Mouse (Mus musculus) layer of hippocampus, adult 2 months (tissue): ENCODE data around the gene Wasf3. TPM values are rescaled to one million over a fixed set of nuclear protein-coding genes. Genes with fewer than 3 reads are reported as not detected.

Source experiments
- DNase-seq, 2 experiments: peaks; one replicate each; pipeline ENCODE4 v3.0.0; 2022; ENCODE audit warnings: low spot score in 2 of 2
- H3K27ac ChIP-seq: fragments of 200-600 bp; 2 replicates; pipeline ENCODE4 v1.8.1; 2022
- H3K4me3 ChIP-seq: fragments of 200-600 bp; 2 replicates; pipeline ENCODE4 v1.8.1; 2022; ENCODE audit warnings: mild to moderate bottlenecking
- CTCF ChIP-seq: fragments of 200-600 bp; conservative IDR thresholded peaks from 2 replicates; pipeline ENCODE4 v1.8.1; 2022; ENCODE audit warnings: antibody characterized with exemption, mild to moderate bottlenecking, moderate library complexity
- total RNA-seq, 2 experiments: library from RNA; stranded (reverse); gene quantifications; 2 replicates each; pipeline ENCODE4 v1.2.3; 2021

The Wasf3 gene
- total RNA-seq, 2 experiments from 2014 or later: 103 to 107 TPM

DNA sequence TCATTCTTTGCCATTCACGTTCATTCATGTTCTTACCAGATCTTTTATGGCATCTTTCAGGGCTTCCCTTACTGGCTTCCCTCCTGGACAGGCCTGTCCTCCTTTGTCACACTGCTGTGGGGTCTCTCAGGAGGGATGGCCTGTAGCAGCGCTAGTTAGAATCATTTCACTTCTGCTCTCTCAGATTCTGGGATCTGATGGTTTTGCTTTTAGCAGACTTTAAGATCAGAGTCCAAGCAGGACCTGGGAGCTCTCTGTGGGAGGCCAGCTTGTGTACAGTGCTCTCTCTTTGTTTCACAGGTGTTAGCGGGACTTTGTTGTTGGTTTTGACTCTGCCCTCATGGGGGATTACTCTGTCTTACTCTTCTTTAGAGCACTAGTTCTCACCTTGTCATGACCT is 23.0 kb downstream of the Wasf3 start:
- no peak overlapping the region for H3K4me3 ChIP-seq
- no peak for DNase-seq
- peak overlapping the region; percentile 91 for H3K27ac ChIP-seq
- no peak for TF ChIP-seq CTCF

DNA sequence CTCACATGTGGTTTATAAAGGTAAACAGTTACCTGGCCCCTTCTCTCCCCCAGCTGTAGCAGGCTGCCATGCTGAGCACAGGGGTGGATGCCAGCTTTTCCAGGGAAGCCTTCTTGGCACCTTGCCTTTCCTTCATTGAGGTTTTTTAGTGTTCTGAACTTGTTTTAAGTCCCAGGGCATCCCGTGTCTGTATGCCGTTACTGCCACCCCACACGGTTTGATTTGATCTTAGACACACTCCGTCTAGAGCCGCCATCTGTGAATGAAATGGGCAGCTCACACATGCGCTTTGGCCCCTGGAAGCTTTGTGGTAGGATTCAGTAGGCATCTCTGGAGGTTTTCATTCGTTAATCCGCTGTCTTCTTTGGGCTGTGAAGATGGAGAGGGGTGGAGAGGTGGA is 23.8 kb downstream of the Wasf3 start:
- no peak for DNase-seq
- H3K4me3 ChIP-seq: no peak overlapping the region
- TF ChIP-seq CTCF: no peak
- peak overlapping the region; percentile 91 for H3K27ac ChIP-seq

DNA sequence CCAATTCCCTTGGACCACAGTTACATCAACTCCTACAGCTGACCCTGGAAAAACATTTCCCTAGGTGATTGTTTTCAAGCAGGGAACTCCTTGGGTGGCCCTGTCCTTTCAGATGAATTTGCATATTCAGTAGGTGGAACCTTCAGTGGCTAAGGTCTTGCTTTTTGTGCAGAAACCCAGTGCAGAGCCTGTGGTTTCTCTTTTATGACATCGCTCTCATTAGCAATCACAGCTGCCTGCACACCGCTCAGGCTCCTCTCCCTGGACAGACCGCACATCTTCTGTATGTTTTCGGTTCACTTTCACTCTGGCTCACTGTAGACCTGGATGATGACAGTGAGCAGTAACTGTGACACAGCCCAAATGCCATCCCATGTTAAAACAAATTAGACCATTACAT is 26.0 kb downstream of the Wasf3 start:
- H3K27ac ChIP-seq: peak overlapping the region; percentile 91
- no peak for TF ChIP-seq CTCF
- H3K4me3 ChIP-seq: no peak overlapping the region
- no peak for DNase-seq

GRCm38 (mm10) chr5:146412743-146413430 is 28.1 kb downstream of the Wasf3 start:
- H3K4me3 ChIP-seq: no peak overlapping the region
- TF ChIP-seq CTCF: no peak
- H3K27ac ChIP-seq: peak overlapping the region; percentile 91

DNA sequence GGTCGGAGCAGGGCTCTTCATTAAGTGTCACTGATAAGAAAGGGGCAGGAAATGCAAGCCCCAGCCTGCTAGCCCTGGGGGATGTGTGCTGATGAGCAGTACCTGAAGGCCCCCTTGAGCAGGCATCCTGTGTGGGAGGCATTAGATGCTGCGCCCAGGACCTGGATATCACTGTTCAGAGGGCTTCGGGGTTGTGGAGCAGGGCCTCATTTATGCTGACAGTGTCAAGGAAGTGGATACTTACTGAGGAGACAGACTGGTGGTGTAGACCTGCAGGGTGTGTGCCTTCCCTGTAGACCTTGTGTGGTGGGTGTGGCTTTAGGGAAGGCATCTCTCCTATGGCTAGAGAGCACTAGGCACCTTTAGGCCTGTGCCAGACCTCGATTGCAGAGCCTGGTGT is 29.8 kb downstream of the Wasf3 start:
- TF ChIP-seq CTCF: no peak
- Histone ChIP-seq H3K4me3 (no peak overlapping the region), H3K27ac (peak overlapping the region; percentile 91)
- no peak for DNase-seq

More at GRCm38 (mm10) chr5:146412743-146413430, 28.1 kb downstream of the Wasf3 start:
- peak; percentile 59 to 84 for DNase-seq

GRCm38 (mm10) chr5:146415218-146415617 is 30.4 kb downstream of the Wasf3 start:
- peak; percentile 49 to 73 for DNase-seq
- TF ChIP-seq CTCF: no peak
- no peak overlapping the region for H3K4me3 ChIP-seq
- peak overlapping the region; percentile 91 for H3K27ac ChIP-seq

- Histone ChIP-seq H3K4me3 (no peak overlapping the region), H3K27ac (peak overlapping the region; percentile 91)
- no peak for TF ChIP-seq CTCF
- DNase-seq: no peak
Measured at GRCm38 (mm10) chr5:146416331-146417110, 31.7 kb downstream of the Wasf3 start.

DNA sequence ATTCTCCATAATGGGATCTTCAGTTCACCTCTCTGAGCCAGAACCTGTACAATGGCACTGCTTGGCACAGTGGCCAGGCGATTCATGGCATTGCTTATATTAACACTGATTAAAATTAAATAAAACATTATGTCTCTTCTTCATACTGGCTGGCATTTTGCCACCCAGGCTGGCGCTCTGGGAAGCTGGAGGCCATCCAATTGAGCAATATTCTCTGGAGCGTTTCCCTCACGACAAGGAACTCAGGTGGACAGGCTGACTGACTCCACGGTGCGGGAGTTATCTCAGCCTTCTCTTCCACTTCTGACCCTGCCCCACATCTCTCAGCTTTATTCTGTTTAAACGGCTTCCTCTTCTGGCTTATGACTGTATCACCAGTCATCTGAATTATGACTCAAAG is 33.3 kb downstream of the Wasf3 start:
- no peak overlapping the region for H3K4me3 ChIP-seq
- no peak for TF ChIP-seq CTCF
- DNase-seq: no peak
- H3K27ac ChIP-seq: peak overlapping the region; percentile 91

- DNase-seq: peak in 1 of 2 experiments; percentile 9
- TF ChIP-seq CTCF: peak; percentile 82
Measured at GRCm38 (mm10) chr5:146420081-146420480, 35.3 kb downstream of the Wasf3 start.

DNA sequence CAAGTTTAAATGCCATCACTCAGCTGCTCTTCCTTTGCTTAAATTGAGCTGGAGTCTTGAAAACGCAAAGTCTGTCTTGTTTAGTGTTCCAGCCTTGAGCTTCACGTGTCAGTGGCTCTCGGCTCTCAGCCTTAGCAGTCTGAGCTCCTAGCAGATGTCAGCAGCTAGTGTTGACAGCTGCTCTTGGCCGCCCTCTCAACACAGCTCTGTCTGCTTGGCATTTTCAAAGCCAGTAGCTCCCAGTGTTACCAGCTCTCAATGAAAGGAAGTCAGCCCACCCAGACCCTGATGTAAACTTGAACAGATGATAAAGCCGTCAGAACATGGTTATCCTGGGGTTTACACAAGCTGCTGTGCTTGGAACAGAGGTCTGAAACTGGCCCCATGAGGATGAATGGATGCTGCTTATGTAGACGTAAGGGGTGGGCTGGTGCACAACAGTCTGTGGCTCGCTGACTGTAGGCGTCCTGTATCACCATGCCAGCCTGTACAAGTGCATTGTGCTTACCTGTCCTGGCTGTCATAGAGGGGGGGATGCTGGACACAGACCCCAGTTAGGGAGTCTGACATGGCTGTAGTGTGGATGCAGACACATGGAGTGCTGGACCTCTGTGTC is 40.0 kb downstream of the Wasf3 start:
- DNase-seq: peak; percentile 61 to 75
- no peak for TF ChIP-seq CTCF
- no peak overlapping the region for H3K4me3 ChIP-seq
- H3K27ac ChIP-seq: peak overlapping the region; percentile 88

More at GRCm38 (mm10) chr5:146420081-146420480, 35.3 kb downstream of the Wasf3 start:
- peak overlapping the region; percentile 91; the same call in 1 of the 2 replicates for H3K27ac ChIP-seq
- H3K4me3 ChIP-seq: no peak overlapping the region

GRCm38 (mm10) chr5:146425656-146426055 is 40.9 kb downstream of the Wasf3 start:
- DNase-seq: no peak
- Histone ChIP-seq H3K27ac (peak overlapping the region; percentile 88), H3K4me3 (no peak overlapping the region)
- no peak for TF ChIP-seq CTCF

DNA sequence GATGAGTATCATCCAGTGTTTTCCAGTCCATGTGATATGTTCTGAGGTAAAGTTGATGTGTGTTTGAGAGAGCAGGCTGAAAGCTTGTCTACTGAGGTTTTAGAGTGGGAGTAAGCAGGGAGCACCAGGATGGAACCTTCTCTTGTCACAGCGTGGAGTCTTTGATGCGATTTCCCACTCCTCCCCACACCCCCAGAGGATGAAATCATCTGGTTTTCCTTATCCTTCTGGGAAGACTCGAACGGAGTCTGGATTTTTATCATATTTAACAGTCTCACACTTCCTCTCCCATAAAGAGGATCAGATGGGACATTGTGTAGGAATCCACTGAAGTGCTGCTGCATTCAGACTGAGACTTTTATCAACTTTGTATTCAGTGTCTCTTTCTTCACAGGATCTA is 43.3 kb downstream of the Wasf3 start:
- no peak for TF ChIP-seq CTCF

DNA sequence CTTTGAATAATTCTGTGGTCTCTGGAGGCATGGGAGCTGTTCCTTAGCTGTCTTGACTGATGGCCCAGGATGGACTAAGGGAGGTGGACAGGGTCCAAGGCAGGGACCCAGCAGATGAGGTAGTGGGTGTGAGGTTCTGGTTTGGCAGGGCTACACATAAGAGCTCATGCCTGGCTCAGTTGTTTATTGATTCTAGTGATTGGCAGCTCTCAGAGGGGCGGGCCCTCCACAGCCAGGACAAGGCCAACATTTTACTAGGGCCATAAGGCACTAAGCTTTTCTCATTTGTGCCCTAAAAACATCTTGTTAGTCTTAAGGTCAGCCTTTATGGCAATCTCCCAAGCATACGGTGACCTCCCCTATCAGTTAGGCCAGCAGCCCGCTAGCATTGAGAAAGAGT is 47.0 kb downstream of the Wasf3 start:
- DNase-seq: no peak
- Histone ChIP-seq H3K27ac (peak overlapping the region; percentile 46; the same call in 1 of the 2 replicates), H3K4me3 (no peak overlapping the region)
- TF ChIP-seq CTCF: no peak

More for the DNA sequence above, 43.3 kb downstream of the Wasf3 start:
- no peak for DNase-seq
- Histone ChIP-seq H3K4me3 (no peak overlapping the region), H3K27ac (peak overlapping the region; percentile 36; the same call in 1 of the 2 replicates)
